Mouse (Mus musculus) intestine, postnatal 0 days (tissue): ENCODE measurements at regions not wholly inside any gene's neighbourhood (a gene's known extent, or its start where the extent isn't known, plus 50 kb on each side); places are given as distances from the start of the nearest gene placed in this dataset.

ENCODE experiments used
- ATAC-seq: fragments of 200-750 bp; cut with Nextera tagmentation; 2 replicates; pipeline ENCODE4 v1.8.0; 2017; ENCODE audit warnings: mild to moderate bottlenecking, moderate TSS enrichment, moderate library complexity
- H3K27ac ChIP-seq: fragments of 300-500 bp; sonication (generic); 2 replicates; pipeline ENCODE4 v1.5.1; 2014; ENCODE audit warnings: mild to moderate bottlenecking, low read depth, low read length, moderate library complexity
- H3K27me3 ChIP-seq: fragments of 300-500 bp; sonication (generic); replicated peaks from 2 replicates; pipeline ENCODE4 v1.6.1; 2014; ENCODE audit warnings: low read length, mixed read lengths; ENCODE audit not compliant: control insufficient read depth, insufficient read depth
- H3K36me3 ChIP-seq: fragments of 300-500 bp; sonication (generic); 2 replicates; pipeline ENCODE4 v1.6.1; 2014; ENCODE audit warnings: mild to moderate bottlenecking, moderate library complexity; ENCODE audit not compliant: control insufficient read depth, insufficient read depth
- H3K4me1 ChIP-seq: fragments of 300-500 bp; sonication (generic); replicated peaks from 2 replicates; pipeline ENCODE4 v1.6.1; 2014; ENCODE audit warnings: antibody characterized with exemption, low read length, mixed read lengths; ENCODE audit not compliant: control insufficient read depth, insufficient read depth
- H3K4me2 ChIP-seq: fragments of 300-500 bp; sonication (generic); replicated peaks from 2 replicates; pipeline ENCODE4 v1.6.1; 2014; ENCODE audit warnings: low read depth, mild to moderate bottlenecking, moderate library complexity
- H3K4me3 ChIP-seq: fragments of 300-500 bp; sonication (generic); 2 replicates; pipeline ENCODE4 v1.5.1; 2014; ENCODE audit warnings: low read depth, low read length
- H3K9ac ChIP-seq: fragments of 300-500 bp; sonication (generic); 2 replicates; pipeline ENCODE4 v1.6.1; 2014; ENCODE audit warnings: mild to moderate bottlenecking, low read depth, low read length
- H3K9me3 ChIP-seq: fragments of 300-500 bp; sonication (generic); 2 replicates; pipeline ENCODE4 v1.6.1; 2016; ENCODE audit warnings: mixed run types; ENCODE audit not compliant: control insufficient read depth
- CTCF ChIP-seq: sonication (generic); IDR thresholded peaks from 2 replicates; pipeline ENCODE4 v1.5.1; 2016; ENCODE audit warnings: low read depth, mild to moderate bottlenecking, control low read depth, antibody characterized with exemption, moderate library complexity
- WGBS: fragments of 180-500 bp; shearing (Covaris S2); extraction: QIAGEN DNeasy Blood & Tissue Kit; methylation state at CpG from one replicate; pipeline ENCODE4 v1.1.7; 2014; 5-methylcytosine and 5-hydroxymethylcytosine counted together

DNA sequence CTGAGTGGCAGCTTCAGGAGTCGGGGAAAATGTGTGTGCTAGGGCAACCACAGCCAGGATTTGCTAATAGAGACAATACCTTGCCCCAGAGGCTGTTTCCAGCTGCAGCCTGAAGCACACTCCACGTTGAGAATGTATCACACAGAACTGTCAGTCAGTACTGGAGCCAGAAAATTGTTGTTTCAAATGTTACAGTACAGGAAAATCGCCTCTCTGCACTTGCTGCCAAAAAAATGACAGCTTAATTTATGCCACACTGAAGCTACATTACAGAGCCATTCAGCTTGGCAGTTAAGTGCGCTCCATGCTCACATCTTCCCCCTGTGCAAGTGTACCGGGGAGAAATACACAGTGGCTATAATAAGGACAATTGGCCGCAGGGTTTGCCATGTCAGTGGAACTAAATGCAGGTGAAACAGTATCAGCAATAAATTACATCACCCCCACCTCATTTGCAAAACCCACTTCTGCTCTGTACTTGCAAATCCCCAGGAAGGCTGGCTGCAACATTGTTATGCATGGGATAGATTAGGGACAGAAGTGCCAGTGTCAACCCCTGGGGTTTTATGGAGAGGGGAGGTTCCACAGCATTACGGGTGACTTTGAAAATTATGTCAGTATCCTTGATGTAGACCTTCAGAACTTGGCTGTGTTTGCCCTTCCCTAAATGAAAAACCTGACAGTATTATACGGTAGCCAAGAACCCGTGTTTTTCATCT lies 263.3 kb upstream of the Sp4 start:
- no peak for TF ChIP-seq CTCF
- no peak overlapping the region for H3K27ac ChIP-seq
- ATAC-seq, result no peak

DNA sequence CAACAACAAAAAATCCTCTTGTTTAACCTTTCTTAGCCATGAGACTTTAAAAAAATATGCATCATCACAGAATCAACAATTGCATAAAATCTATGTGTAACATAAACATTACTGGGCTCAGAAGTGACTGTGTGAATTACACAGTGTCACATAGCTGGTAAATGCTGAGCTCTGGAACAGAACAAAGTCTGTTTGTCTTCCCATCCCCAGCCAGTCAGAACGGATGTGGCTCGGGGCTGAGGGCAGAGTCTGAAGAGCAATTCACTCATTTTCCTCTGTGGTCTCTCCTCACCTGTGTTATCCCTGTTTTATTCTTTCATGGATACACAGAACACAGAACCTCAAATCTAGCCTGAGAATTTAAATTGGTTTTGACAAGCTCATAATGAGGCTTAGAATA lies 261.0 kb upstream of the Sp4 start:
- Histone ChIP-seq H3K9ac (no peak overlapping the region), H3K4me1 (no peaks in the 10 kb centered on the region), H3K4me3 (no peak overlapping the region), H3K4me2 (no peak overlapping the region), H3K27ac (no peak overlapping the region), H3K27me3 (no peaks in the 10 kb centered on the region), H3K36me3 (no peaks in the 10 kb centered on the region), H3K9me3 (no peaks in the 10 kb centered on the region)
- TF ChIP-seq CTCF, result no peak
- ATAC-seq, result peak; percentile 83
- 16% methylated on average over 2 of the region's 2 CpGs for WGBS

More for the DNA sequence above, 263.3 kb upstream of the Sp4 start:
- H3K4me3 ChIP-seq, result no peak overlapping the region
- no peaks in the 10 kb centered on the region for H3K9me3 ChIP-seq
- no peak overlapping the region for H3K4me2 ChIP-seq
- no peak overlapping the region for H3K9ac ChIP-seq
- WGBS, result 39% methylated on average over 9 of the region's 9 CpGs
- H3K4me1 ChIP-seq, result no peaks in the 10 kb centered on the region
- H3K27me3 ChIP-seq, result no peaks in the 10 kb centered on the region
- no peaks in the 10 kb centered on the region for H3K36me3 ChIP-seq

GRCm38 (mm10) chr12:118549071-118549470 lies 247.8 kb upstream of the Sp4 start:
- Histone ChIP-seq H3K9me3 (no peaks in the 10 kb centered on the region), H3K9ac (no peak overlapping the region), H3K27ac (no peak overlapping the region), H3K4me3 (no peak overlapping the region), H3K36me3 (no peaks in the 10 kb centered on the region), H3K4me1 (no peaks in the 10 kb centered on the region), H3K27me3 (no peaks in the 10 kb centered on the region), H3K4me2 (no peak overlapping the region)
- WGBS, result 95% methylated on average over 1 of the region's 1 CpGs
- ATAC-seq, result no peak
- TF ChIP-seq CTCF, result no peak

DNA sequence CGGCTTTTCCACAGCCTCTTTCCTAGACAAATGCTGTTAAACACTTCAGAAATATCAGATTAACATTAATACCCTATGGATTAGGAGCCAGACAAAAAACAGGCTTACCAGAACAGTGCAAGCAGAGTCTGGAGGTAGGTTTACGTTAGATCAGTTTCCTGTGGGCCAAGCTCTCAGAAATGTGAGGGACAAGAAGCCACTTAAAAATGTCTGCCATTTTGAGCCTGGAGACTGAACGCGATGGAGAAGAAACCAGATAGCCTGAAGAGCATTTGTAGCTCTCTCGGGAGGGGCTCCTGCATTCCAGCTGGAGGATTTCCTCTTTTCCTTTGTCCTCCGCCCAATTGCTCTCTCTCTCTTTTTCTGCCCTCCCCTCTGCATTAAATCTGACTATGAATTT lies 239.1 kb upstream of the Sp4 start:
- H3K4me3 ChIP-seq, result no peak overlapping the region
- WGBS, result 39% methylated on average over 6 of the region's 6 CpGs
- no peak overlapping the region for H3K27ac ChIP-seq
- no peak for TF ChIP-seq CTCF
- no peaks in the 10 kb centered on the region for H3K27me3 ChIP-seq
- no peak overlapping the region for H3K9ac ChIP-seq
- H3K4me2 ChIP-seq, result no peak overlapping the region
- H3K9me3 ChIP-seq, result no peaks in the 10 kb centered on the region
- H3K36me3 ChIP-seq, result no peaks in the 10 kb centered on the region
- no peaks in the 10 kb centered on the region for H3K4me1 ChIP-seq
- no peak for ATAC-seq

DNA sequence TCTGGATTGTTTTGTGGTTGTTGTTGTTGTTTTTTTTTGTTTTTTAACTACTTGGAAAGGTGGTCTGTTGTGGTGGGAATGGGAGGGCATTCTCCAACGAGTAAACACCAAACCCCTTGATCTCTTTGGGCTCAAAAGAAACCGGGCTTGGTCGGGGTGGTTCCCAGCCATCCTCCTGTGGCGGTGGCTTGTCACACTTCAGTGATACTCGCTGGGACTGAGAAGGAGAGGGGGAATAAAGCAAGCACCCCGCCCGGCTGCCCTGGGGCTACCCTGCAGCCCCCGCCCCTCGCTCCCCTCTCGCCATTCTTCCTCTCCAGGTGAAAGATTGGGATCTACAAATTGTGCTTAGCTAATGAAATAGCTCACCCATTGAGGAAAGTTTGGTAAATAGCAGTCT lies 229.3 kb upstream of the Sp4 start:
- WGBS, result 5% methylated on average over 10 of the region's 10 CpGs
- no peak for TF ChIP-seq CTCF
- no peak for ATAC-seq
- Histone ChIP-seq H3K36me3 (no peaks in the 10 kb centered on the region), H3K4me1 (no peaks in the 10 kb centered on the region), H3K27me3 (peaks cover 21% of the 10 kb centered on the region), H3K9me3 (no peaks in the 10 kb centered on the region), H3K4me3 (no peak overlapping the region), H3K4me2 (no peak overlapping the region), H3K9ac (no peak overlapping the region), H3K27ac (no peak overlapping the region)

- no peak for ATAC-seq
- WGBS, result 9% methylated on average over 36 of the region's 36 CpGs
- no peaks in the 10 kb centered on the region for H3K4me1 ChIP-seq
Observed at GRCm38 (mm10) chr12:118529428-118530361, 228.5 kb upstream of the Sp4 start.

More at GRCm38 (mm10) chr12:118529428-118530361, 228.5 kb upstream of the Sp4 start:
- Histone ChIP-seq H3K27ac (no peak overlapping the region), H3K27me3 (peaks cover 21% of the 10 kb centered on the region), H3K36me3 (no peaks in the 10 kb centered on the region), H3K4me2 (no peak overlapping the region), H3K9me3 (no peaks in the 10 kb centered on the region), H3K4me3 (peak overlapping the region; percentile 0; the same call in 1 of the 2 replicates), H3K9ac (no peak overlapping the region)
- TF ChIP-seq CTCF, result no peak
